Mouse (Mus musculus) C2C12 (cell line): ENCODE measurements at regions not wholly inside any gene's neighbourhood (a gene's known extent, or its start where the extent isn't known, plus 50 kb on each side); places are given as distances from the start of the nearest gene placed in this dataset.

Experiments
- CTCF ChIP-seq: IDR thresholded peaks from one replicate; pipeline ENCODE4 v1.5.1; 2011; ENCODE audit not compliant: control insufficient read depth, insufficient read depth, insufficient read length
- MAX ChIP-seq: IDR thresholded peaks from one replicate; pipeline ENCODE4 v1.6.1; 2011; ENCODE audit warnings: mild to moderate bottlenecking, control low read depth
- MYOG ChIP-seq: IDR thresholded peaks from one replicate; pipeline ENCODE4 v1.6.1; 2011; ENCODE audit not compliant: control insufficient read depth, insufficient read length; ENCODE audit errors: extremely low read depth

- TF ChIP-seq MYOG: no peak
- no peak for TF ChIP-seq MAX
- TF ChIP-seq CTCF: no peak
Measured at GRCm38 (mm10) chr2:131638996-131639605, 77.0 kb upstream of the Adra1d start.
